Mouse (Mus musculus) cortical plate, adult 2 months (tissue): ENCODE data around the gene Il23a.

Source experiments
- CTCF ChIP-seq: fragments of 200-500 bp; IDR thresholded peaks from 2 replicates; pipeline ENCODE4 v1.5.1; 2011; ENCODE audit warnings: mild to moderate bottlenecking, control low read depth, low read length; ENCODE audit not compliant: insufficient read depth; ENCODE audit errors: extremely low read depth
- POLR2A ChIP-seq: fragments of 200-500 bp; IDR thresholded peaks from 2 replicates; pipeline ENCODE4 v1.6.1; 2011; ENCODE audit warnings: mild to moderate bottlenecking, low read length, control low read depth; ENCODE audit not compliant: insufficient read depth; ENCODE audit errors: extremely low read depth

GRCm38 (mm10) chr10:128253677-128254255 is 44.8 kb downstream of the Il23a start, which contains the start of gene Apon:
- TF ChIP-seq POLR2A (no peak), CTCF (no peak)
